Mouse (Mus musculus): Measurements from ENCODE around the gene Rnft1. TPM values are rescaled to one million over a fixed set of nuclear protein-coding genes. Genes with fewer than 3 reads are reported as not detected.

The Rnft1 gene
- 7.7 and 8.3 TPM in 2 replicates for polyA plus RNA-seq (2012; rRNA removed)

DNA sequence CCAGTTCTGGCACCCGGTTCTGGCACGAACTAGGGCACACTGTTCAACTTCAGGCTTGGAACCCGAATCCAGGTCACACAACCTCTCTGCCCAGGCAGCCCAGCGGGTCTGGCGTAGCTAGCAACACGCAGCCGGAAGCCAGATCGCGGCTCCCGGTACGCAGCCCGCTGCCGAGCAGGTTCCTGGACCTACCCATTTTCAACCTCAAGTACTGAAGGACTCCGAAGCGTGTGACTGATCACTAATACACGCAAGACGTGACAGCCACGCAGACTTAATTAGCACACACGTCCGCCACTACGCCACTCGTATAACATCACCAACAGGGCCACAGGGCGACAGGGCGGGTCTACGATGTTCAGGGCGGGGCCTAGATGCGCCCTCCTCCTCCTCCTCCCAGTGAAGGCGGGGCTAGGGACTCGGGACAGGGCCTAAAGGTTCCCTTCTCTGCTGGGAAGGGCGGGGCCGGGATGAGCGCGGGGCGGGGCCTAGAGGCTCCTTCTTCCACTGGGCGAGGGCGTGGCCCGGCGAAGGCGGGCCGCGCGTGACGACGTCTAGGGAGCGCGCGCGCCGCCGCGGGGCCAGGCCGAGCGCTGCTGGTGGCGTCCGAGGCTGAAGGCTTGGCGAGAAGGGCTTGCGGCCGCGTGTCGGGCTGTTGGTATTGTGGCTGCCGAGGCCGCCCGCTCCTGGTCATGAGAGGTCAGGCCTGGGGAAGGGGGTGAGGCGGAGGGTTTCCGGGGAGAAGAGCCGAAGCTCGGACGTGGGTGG is at the start of gene Rnft1:
TSS of gene Rnft1 (plus strand) at position 557 of the 768 bp plus-strand sequence.

DNA sequence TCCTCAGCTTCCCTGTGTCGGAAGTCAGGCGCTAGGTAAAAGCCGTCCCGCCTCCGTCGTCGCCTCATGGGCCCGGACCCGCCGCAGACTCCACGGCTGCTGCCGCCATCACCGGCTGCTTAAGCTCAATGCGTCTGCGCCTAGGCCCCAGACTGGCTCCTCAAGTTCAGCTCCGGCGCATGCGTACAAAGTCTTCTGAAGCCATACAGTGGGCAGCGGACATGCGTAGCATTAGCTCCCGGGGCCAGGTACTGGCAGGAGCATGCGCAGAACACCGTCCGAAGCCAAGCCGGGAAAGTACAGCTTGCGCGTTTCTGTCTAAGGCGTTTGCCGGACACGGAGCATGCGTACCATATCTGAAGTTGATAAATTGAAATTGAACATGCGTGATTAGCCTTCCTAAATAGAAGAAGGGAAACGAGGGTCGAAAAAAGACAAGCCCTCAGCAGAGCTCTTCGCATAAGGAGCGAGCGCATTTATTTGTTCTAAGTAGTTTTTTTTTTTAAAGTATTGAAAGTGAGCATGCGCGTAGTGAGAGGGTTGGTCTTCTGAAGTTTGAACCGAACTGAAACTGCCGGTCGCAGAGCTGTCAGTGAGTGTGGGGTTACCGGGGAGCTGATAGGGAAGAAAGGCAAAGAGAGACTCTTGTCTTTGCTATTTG is 60.3 kb downstream of the Rnft1 start, which contains the start of the genes Rps6kb1 and Tubd1:
TSS of gene Rps6kb1 (minus strand) at position 167 of the 661 bp plus-strand sequence.
TSS of gene Tubd1 (plus strand) at position 353 of the 661 bp plus-strand sequence.

Other genes with a start within 250 kb of the Rnft1 start
- gene Ints2, start 227.1 kb upstream of the Rnft1 start, polyA plus RNA-seq (2012; rRNA removed) = 29.6 and 33.9 TPM in 2 replicates
- 18.9 and 21.1 TPM in 2 replicates for gene Med13, start 127.1 kb upstream of the Rnft1 start, polyA plus RNA-seq (2012; rRNA removed)
- 33.2 and 33.6 TPM in 2 replicates for gene Rps6kb1, start 60.1 kb downstream of the Rnft1 start, polyA plus RNA-seq (2012; rRNA removed)
- gene Tubd1, start 60.3 kb downstream of the Rnft1 start, polyA plus RNA-seq (2012; rRNA removed) = 5.3 and 5.5 TPM in 2 replicates
- 42.0 and 47.6 TPM in 2 replicates for gene Vmp1, start 199.2 kb downstream of the Rnft1 start, polyA plus RNA-seq (2012; rRNA removed)
- 20.2 and 24.4 TPM in 2 replicates for gene Ptrh2, start 199.3 kb downstream of the Rnft1 start, polyA plus RNA-seq (2012; rRNA removed)

Data from central nervous system, embryonic 14 days (tissue).